ENCODE assay signal across 26 mouse cellular contexts in genomic region chr10:117840431-117840995, GRCm38 (mm10). TPM values are rescaled to one million over a fixed set of nuclear protein-coding genes. Genes with fewer than 3 reads are reported as not detected.
DNase-seq lines count a peak whose midpoint lies in the region; ATAC-seq and TF ChIP-seq lines count a peak whose summit lies in the region.
"Had no signal": no experiment of that assay in that cellular context is flagged by ENCODE, and none has a peak within 500 bp of the region (broad histone marks: within the 10 kb centered on the region; RNA-seq: fewer than 3 reads in every experiment).

No protein-coding gene starts in this region.

- intact Hi-C loops in gastrocnemius, adult 2 months (cut with DNase I): no loop called here

- H3K4me1 ChIP-seq in bone marrow, adult 2 months (ENCODE audit: control insufficient read depth, insufficient read depth, low read length): peaks cover 2% of the 10 kb centered on the region; the same call in 1 of the 2 replicates
- H3K4me1 ChIP-seq in liver, embryonic 13.5 days (replicated peaks): peaks cover 73% of the 10 kb centered on the region

- no peak for TF ChIP-seq POLR2A in bone marrow, adult 2 months (IDR thresholded peaks at IDR 0.05; ENCODE audit: borderline replicate concordance, control insufficient read depth, low read depth, low read length)

- no peak overlapping the region for H3K4me2 ChIP-seq in liver, embryonic 13.5 days
- H3K4me2 ChIP-seq: forebrain, embryonic 12.5 days; limb, embryonic 15.5 days; lung, embryonic 15.5 days; midbrain, embryonic 15.5 days; stomach, embryonic 15.5 days had no signal

- no peaks in the 10 kb centered on the region for H3K27me3 ChIP-seq in liver, embryonic 13.5 days
- H3K27me3 ChIP-seq: forebrain, embryonic 12.5 days; limb, embryonic 15.5 days; lung, embryonic 15.5 days; midbrain, embryonic 15.5 days; stomach, embryonic 15.5 days had no signal

- H3K4me3 ChIP-seq in bone marrow, adult 2 months (replicated peaks; ENCODE audit: control insufficient read depth, low read depth, low read length): peak overlapping the region; percentile 21
- no peak overlapping the region for H3K4me3 ChIP-seq in liver, embryonic 13.5 days (replicated peaks)
- no peak overlapping the region for H3K4me3 ChIP-seq in gastrocnemius, adult 2 months
- H3K4me3 ChIP-seq: embryonic facial prominence, embryonic 10.5 days; forebrain, embryonic 12.5 days; hindbrain, embryonic 10.5 days; layer of hippocampus, adult 2 months; limb, embryonic 15.5 days; lung, embryonic 15.5 days; midbrain, embryonic 15.5 days; stomach, embryonic 15.5 days had no signal

- TF ChIP-seq CTCF in bone marrow, adult 2 months (IDR thresholded peaks at IDR 0.05; ENCODE audit: control insufficient read depth, insufficient read depth, low read length): no peak
- no peak for TF ChIP-seq CTCF in gastrocnemius, adult 2 months (IDR thresholded peaks at IDR 0.05)

- no peaks in the 10 kb centered on the region for H3K9me3 ChIP-seq in liver, embryonic 13.5 days (replicated peaks)
- H3K9me3 ChIP-seq: embryonic facial prominence, embryonic 10.5 days; forebrain, embryonic 12.5 days; hindbrain, embryonic 10.5 days; limb, embryonic 15.5 days; lung, embryonic 15.5 days; midbrain, embryonic 15.5 days; stomach, embryonic 15.5 days had no signal

- H3K27ac ChIP-seq in bone marrow, adult 2 months (ENCODE audit: control insufficient read depth, insufficient read depth, low read depth, low read length, poor library complexity): peak overlapping the region; percentile 48; the same call in 1 of the 2 replicates
- peak overlapping the region; percentile 6; the same call in 1 of the 2 replicates for H3K27ac ChIP-seq in liver, embryonic 13.5 days
- no peak overlapping the region for H3K27ac ChIP-seq in gastrocnemius, adult 2 months
- H3K27ac ChIP-seq: embryonic facial prominence, embryonic 10.5 days; forebrain, embryonic 12.5 days; hindbrain, embryonic 10.5 days; hindbrain, postnatal 0 days; layer of hippocampus, adult 2 months; limb, embryonic 15.5 days; lung, embryonic 15.5 days; midbrain, embryonic 15.5 days; stomach, embryonic 15.5 days had no signal

- no peak for ATAC-seq in CD4-positive, CD25-positive, alpha-beta regulatory T cell, adult 4 months
- ATAC-seq in liver, embryonic 13.5 days (ENCODE audit: low read depth): no peak
- ATAC-seq: activated CD4-positive, CD25-positive, alpha-beta regulatory T cell, adult 4 months; hindbrain, postnatal 0 days; midbrain, embryonic 15.5 days had no signal

- H3K36me3 ChIP-seq in liver, embryonic 13.5 days: no peaks in the 10 kb centered on the region
- H3K36me3 ChIP-seq: forebrain, embryonic 12.5 days; hindbrain, embryonic 10.5 days; limb, embryonic 15.5 days; lung, embryonic 15.5 days; midbrain, embryonic 15.5 days; stomach, embryonic 15.5 days had no signal

- peak; percentile 40 for DNase-seq in CD4-positive, CD25-positive, alpha-beta regulatory T cell, adult 2 months (ENCODE audit: low read depth, low spot score)
- no peak for DNase-seq in liver, embryonic 13.5 days
- peak; percentile 54 for DNase-seq in naive thymus-derived CD4-positive, alpha-beta T cell, adult 2 months (ENCODE audit: low read depth)
- no peak for DNase-seq in thymus, postnatal 36 days
- no peak for DNase-seq in gastrocnemius, adult 2 months
- DNase-seq in layer of hippocampus, adult 8-10 months (ENCODE audit: low spot score in 2 of 2): no peak
- DNase-seq: adrenal gland, postnatal 14 days; cerebellum, adult 18-20 months; cerebellum, postnatal 36 days; gastrocnemius, postnatal 14 days; kidney, adult 18-20 months; kidney, postnatal 10 days; right cerebral cortex, postnatal 14 days; thymus, adult 18-20 months had no signal

- whole genome bisulfite sequencing in bone marrow, adult 2 months: 31% methylated on average over 5 of the region's 5 CpGs
- 35% methylated on average over 5 of the region's 5 CpGs for WGBS in liver, embryonic 13.5 days (ENCODE audit: insufficient replicate concordance)

- no peak overlapping the region for H3K9ac ChIP-seq in liver, embryonic 13.5 days
- H3K9ac ChIP-seq: forebrain, embryonic 12.5 days; limb, embryonic 15.5 days; lung, embryonic 15.5 days; midbrain, embryonic 15.5 days; stomach, embryonic 15.5 days had no signal

RNA-seq across cellular contexts. Expression of gene Rap1b, which starts 5.3 kb away (rescaled TPM):
- polyA plus RNA-seq in CD4-positive, CD25-positive, alpha-beta regulatory T cell, adult 4 months (2017; shearing (Covaris generic)): 10 to 100 TPM; 58.0 to 90.0 TPM
- polyA plus RNA-seq in bone marrow, adult 2 months (2011; ENCODE audit: insufficient read depth, insufficient read length, low replicate concordance, missing spikeins): 119 and 178 TPM in 2 replicates
- 132 and 152 TPM in 2 replicates for polyA plus RNA-seq in liver, embryonic 13.5 days (2015; fragmentation: Nextera tagmentation; extraction: Ambion mirVana)
- total RNA-seq in gastrocnemius, adult 2 months (2021): 10 to 100 TPM; 18.6 to 26.4 TPM
- 10 to 100 TPM; 56.6 to 59.8 (median 59.1) TPM for total RNA-seq in layer of hippocampus, adult 8-10 months (2022)

RNA-seq across cellular contexts. Expression of gene Nup107, which starts 48.0 kb away (rescaled TPM):
- 10 to 100 TPM; 54.8 to 65.4 TPM for polyA plus RNA-seq in CD4-positive, CD25-positive, alpha-beta regulatory T cell, adult 4 months (2017; shearing (Covaris generic))
- polyA plus RNA-seq in bone marrow, adult 2 months (2011; ENCODE audit: insufficient read depth, insufficient read length, low replicate concordance, missing spikeins): 22.8 and 31.1 TPM in 2 replicates
- polyA plus RNA-seq in liver, embryonic 13.5 days (2015; fragmentation: Nextera tagmentation; extraction: Ambion mirVana): 54.8 and 67.3 TPM in 2 replicates
- 1 to 10 TPM; 5.8 to 6.6 TPM for total RNA-seq in gastrocnemius, adult 2 months (2021)
- 10 to 100 TPM; 16.8 to 20.6 (median 18.3) TPM for total RNA-seq in layer of hippocampus, adult 8-10 months (2022)

Comparison
In these comparisons a context has a peak if more than half of its experiments do, and no peak if none do; other contexts are left out.
1. DNase-seq: peak in CD4-positive, CD25-positive, alpha-beta regulatory T cell, adult 2 months (single experiment) and naive thymus-derived CD4-positive, alpha-beta T cell, adult 2 months (single experiment); none in liver, embryonic 13.5 days (single experiment), thymus, postnatal 36 days (0 of 2), gastrocnemius, adult 2 months (single experiment) and layer of hippocampus, adult 8-10 months (0 of 2).